Mouse (Mus musculus): ENCODE results near the gene Ciz1. TPM values are rescaled to one million over a fixed set of nuclear protein-coding genes. Genes with fewer than 3 reads are reported as not detected.
A peak's percentile ranks its signal among the peaks of the same experiment; 100 is the strongest.

Gene Ciz1
- total and polyA plus RNA-seq, 2 experiments from 2014 or later = 40.3 to 103 TPM

DNA sequence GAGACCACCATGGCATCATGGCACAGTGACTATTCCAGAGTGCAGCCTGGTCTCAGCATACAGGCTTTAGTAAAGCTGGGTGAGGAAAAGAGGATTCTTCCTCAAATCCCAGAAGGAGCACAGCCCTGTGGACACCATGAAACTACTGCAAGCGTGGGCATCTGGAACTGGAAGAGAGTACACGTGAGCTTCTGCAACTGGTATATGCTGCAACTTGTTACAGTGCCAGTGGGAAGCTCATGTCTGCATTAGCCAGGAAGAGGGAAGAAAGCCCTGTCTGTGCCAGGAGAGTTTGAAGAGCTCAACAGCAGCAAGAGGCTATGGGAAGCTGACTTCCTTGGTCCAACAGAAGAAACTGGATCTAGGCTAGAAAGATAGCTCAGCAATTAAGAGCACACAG is 30.6 kb downstream of the Ciz1 start:
- H3K27ac ChIP-seq = peak overlapping the region; percentile 71; the same call in 1 of the 2 replicates
- no peak overlapping the region for H3K4me3 ChIP-seq (ENCODE audit: low read length)
- H3K4me1 ChIP-seq (ENCODE audit: insufficient read depth, low read length) = 0 out of 2 replicates have a peak, but pooled peaks cover 3% of the 10 kb centered on the region
- ATAC-seq (no peak), DNase-seq (ENCODE audit: low spot score) (no peak)
- H3K9me3 ChIP-seq (ENCODE audit: low read length) = no peaks in the 10 kb centered on the region
- TF ChIP-seq CTCF (IDR thresholded peaks at IDR 0.05; ENCODE audit: low read depth) = no peak
- H3K36me3 ChIP-seq (ENCODE audit: insufficient read depth, low read length) = peaks cover 20% of the 10 kb centered on the region
- H3K27me3 ChIP-seq (ENCODE audit: insufficient read depth, low read length) = no peaks in the 10 kb centered on the region
- H3K9ac ChIP-seq (replicated peaks; ENCODE audit: low read length) = no peak overlapping the region
- H3K4me2 ChIP-seq (ENCODE audit: low read depth, low read length) = no peak overlapping the region
- WGBS = 80% methylated on average over 2 of the region's 2 CpGs

DNA sequence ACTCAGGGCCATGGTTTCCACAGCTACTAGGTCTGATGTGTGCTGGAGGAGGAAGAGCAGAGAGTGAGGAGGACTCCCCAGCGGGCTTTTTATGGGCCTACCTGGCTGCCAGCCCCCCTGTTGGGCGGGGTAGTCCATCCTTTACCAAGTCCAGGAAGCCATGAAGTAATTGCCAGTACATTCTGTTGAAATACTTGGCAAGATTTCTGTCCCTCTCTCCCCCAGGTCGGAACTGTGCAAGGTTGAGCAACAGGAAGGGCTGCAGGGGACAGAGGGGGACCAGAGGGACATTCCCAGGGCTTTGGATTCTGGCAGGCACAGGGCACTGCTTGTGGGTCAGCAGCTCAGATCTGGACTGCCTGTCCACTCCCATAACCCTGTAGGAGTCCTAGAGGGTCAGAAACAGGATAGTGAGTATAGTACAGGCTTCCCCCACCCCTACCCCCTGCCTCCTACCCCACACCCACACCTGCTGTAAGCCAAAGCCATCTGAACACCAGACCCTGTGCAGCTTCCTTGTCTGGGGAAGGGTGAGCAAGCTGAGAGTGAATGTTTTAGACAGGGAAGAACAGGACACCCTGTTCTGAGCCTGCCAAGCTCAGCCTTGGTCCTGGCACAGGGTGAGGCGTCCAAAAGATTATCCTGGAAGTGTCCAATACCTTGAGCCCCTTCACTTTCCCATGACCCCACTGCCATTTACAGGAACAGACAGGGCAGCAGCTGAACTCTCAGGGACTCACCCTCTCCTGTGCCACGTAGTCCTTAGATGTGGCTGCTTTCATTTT is 35.8 kb downstream of the Ciz1 start, which contains the start of gene Lcn2:
Gene Lcn2 (minus strand): TSS at position 547 of the 785 bp plus-strand sequence.
- no peak for ATAC-seq
- H3K9me3 ChIP-seq (ENCODE audit: low read length) = no peaks in the 10 kb centered on the region
- no peaks in the 10 kb centered on the region for H3K4me1 ChIP-seq (ENCODE audit: insufficient read depth, low read length)
- 49% methylated on average over 5 of the region's 5 CpGs for WGBS
- DNase-seq (ENCODE audit: low spot score) = no peak
- no peaks in the 10 kb centered on the region for H3K36me3 ChIP-seq (ENCODE audit: insufficient read depth, low read length)
- H3K4me2 ChIP-seq (ENCODE audit: low read depth, low read length) = no peak within 1 kb of the TSS
- H3K9ac ChIP-seq (replicated peaks; ENCODE audit: low read length) = no peak within 1 kb of the TSS
- TF ChIP-seq CTCF (IDR thresholded peaks at IDR 0.05; ENCODE audit: low read depth) = no peak
- no peak within 1 kb of the TSS for H3K4me3 ChIP-seq (ENCODE audit: low read length)
- H3K27ac ChIP-seq = no peak within 1 kb of the TSS
- no peaks in the 10 kb centered on the region for H3K27me3 ChIP-seq (ENCODE audit: insufficient read depth, low read length)

DNA sequence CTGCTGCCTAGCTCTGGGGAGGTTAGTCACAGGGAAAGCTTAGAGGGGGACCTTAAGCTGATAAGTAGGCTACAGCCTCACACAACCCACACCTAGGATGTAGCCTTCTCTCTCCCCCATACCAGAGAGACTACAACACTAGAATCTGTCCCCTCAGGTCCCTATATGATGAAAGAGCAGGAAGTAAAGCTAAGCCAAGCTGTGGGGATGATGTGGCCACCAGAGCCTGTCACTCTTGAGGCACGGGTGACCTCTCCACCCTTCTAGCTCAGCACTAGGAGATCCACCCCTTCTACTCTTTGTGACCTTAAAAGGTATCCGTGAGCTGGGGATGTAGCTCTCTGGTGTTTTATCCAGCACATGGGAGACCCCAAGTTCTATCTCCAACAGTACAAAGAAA is 37.0 kb downstream of the Ciz1 start:
- H3K27ac ChIP-seq = no peak overlapping the region
- TF ChIP-seq CTCF (IDR thresholded peaks at IDR 0.05; ENCODE audit: low read depth) = no peak
- ATAC-seq (no peak), DNase-seq (ENCODE audit: low spot score) (no peak)
- H3K4me3 ChIP-seq (ENCODE audit: low read length) = no peak overlapping the region
- H3K4me1 ChIP-seq (ENCODE audit: insufficient read depth, low read length) = no peaks in the 10 kb centered on the region
- H3K9ac ChIP-seq (replicated peaks; ENCODE audit: low read length) = no peak overlapping the region
- H3K4me2 ChIP-seq (ENCODE audit: low read depth, low read length) = no peak overlapping the region
- H3K36me3 ChIP-seq (ENCODE audit: insufficient read depth, low read length) = no peaks in the 10 kb centered on the region
- 77% methylated on average over 2 of the region's 2 CpGs for WGBS
- no peaks in the 10 kb centered on the region for H3K27me3 ChIP-seq (ENCODE audit: insufficient read depth, low read length)
- no peaks in the 10 kb centered on the region for H3K9me3 ChIP-seq (ENCODE audit: low read length)

DNA sequence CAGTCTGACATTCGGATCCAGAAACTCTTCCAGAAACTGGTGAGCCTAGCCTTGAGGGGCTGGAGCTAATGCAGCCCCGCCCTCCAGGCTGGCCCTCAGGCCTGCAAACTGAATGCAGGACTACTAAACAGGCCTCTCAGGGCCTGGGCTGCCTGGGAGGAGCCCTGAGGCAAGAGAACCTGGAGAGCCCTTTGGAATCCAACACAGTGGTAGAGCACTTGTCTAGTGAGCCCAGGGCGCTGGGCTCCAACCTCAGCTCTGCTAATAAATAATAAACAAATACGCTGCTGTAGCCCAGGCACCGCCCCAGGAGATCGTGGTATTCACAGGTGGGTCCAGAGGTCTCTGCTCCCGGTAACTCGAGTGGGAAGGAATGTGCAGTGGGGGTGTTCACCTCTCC is 38.7 kb downstream of the Ciz1 start:
- no peak for DNase-seq (ENCODE audit: low spot score)
- Histone ChIP-seq H3K4me2 (ENCODE audit: low read depth, low read length) (no peak overlapping the region), H3K27ac (no peak overlapping the region), H3K4me1 (ENCODE audit: insufficient read depth, low read length) (no peaks in the 10 kb centered on the region), H3K9ac (replicated peaks; ENCODE audit: low read length) (no peak overlapping the region), H3K27me3 (ENCODE audit: insufficient read depth, low read length) (no peaks in the 10 kb centered on the region), H3K36me3 (ENCODE audit: insufficient read depth, low read length) (no peaks in the 10 kb centered on the region), H3K9me3 (ENCODE audit: low read length) (no peaks in the 10 kb centered on the region), H3K4me3 (ENCODE audit: low read length) (no peak overlapping the region)
- TF ChIP-seq CTCF (IDR thresholded peaks at IDR 0.05; ENCODE audit: low read depth) = no peak
- no peak for ATAC-seq
- WGBS = 81% methylated on average over 8 of the region's 8 CpGs

DNA sequence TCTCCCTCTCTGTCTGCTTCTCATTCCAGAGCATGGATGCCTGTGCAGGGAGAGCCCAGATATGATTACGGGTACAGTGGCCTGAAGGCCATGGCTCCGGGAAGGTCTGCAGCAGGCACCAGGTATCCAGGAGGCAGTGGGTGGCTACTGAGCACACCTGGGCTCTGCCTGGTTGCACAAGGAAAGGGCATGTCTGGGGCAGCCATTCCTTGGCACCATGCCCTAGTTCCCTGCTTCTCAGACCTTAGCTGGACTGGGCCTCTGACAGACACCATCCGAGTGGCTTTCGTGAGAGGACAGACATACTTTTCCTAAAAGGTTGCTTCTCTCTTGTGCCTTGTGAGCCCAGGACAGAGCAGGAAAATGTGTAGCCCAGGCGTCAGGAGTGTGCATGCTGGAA is 39.9 kb downstream of the Ciz1 start:
- Histone ChIP-seq H3K4me1 (ENCODE audit: insufficient read depth, low read length) (peaks cover 4% of the 10 kb centered on the region; the same call in 1 of the 2 replicates), H3K9ac (replicated peaks; ENCODE audit: low read length) (no peak overlapping the region), H3K4me2 (ENCODE audit: low read depth, low read length) (no peak overlapping the region), H3K27ac (no peak overlapping the region), H3K4me3 (ENCODE audit: low read length) (no peak overlapping the region), H3K36me3 (ENCODE audit: insufficient read depth, low read length) (no peaks in the 10 kb centered on the region), H3K9me3 (ENCODE audit: low read length) (no peaks in the 10 kb centered on the region), H3K27me3 (ENCODE audit: insufficient read depth, low read length) (no peaks in the 10 kb centered on the region)
- no peak for TF ChIP-seq CTCF (IDR thresholded peaks at IDR 0.05; ENCODE audit: low read depth)
- ATAC-seq = no peak
- 78% methylated on average over 5 of the region's 5 CpGs for WGBS
- no peak for DNase-seq (ENCODE audit: low spot score)

DNA sequence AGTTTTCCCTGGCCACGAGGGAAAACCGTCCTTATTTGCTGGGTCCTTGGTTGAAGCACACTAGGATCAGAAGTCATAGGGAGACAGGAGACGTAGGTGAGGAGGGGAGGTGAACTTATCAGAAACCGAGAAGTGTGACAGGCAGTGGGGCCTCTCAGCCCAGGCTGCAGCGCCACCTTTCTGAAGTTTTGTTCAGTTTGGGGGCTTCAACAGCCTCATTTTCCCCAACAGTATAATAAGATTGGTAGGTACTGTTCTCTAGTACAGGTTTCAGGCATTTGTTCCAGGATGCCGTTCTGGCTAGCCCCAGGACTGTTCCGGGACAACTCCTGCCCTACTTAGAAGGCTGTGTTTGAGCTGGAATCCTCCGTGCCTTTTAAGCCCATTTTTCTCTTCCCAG is 42.8 kb downstream of the Ciz1 start:
- peak overlapping the region; percentile 91 for H3K4me2 ChIP-seq (ENCODE audit: low read depth, low read length)
- ATAC-seq (no peak), DNase-seq (ENCODE audit: low spot score) (peak; percentile 60)
- peak overlapping the region; percentile 83 for H3K9ac ChIP-seq (replicated peaks; ENCODE audit: low read length)
- TF ChIP-seq CTCF (IDR thresholded peaks at IDR 0.05; ENCODE audit: low read depth) = peak; percentile 65
- H3K9me3 ChIP-seq (ENCODE audit: low read length) = no peaks in the 10 kb centered on the region
- H3K27me3 ChIP-seq (ENCODE audit: insufficient read depth, low read length) = no peaks in the 10 kb centered on the region
- peak overlapping the region; percentile 93 for H3K4me3 ChIP-seq (ENCODE audit: low read length)
- H3K4me1 ChIP-seq (ENCODE audit: insufficient read depth, low read length) = peaks cover 8% of the 10 kb centered on the region; the same call in 1 of the 2 replicates
- peak overlapping the region; percentile 90 for H3K27ac ChIP-seq
- WGBS = 3% methylated on average over 8 of the region's 8 CpGs
- H3K36me3 ChIP-seq (ENCODE audit: insufficient read depth, low read length) = no peaks in the 10 kb centered on the region

DNA sequence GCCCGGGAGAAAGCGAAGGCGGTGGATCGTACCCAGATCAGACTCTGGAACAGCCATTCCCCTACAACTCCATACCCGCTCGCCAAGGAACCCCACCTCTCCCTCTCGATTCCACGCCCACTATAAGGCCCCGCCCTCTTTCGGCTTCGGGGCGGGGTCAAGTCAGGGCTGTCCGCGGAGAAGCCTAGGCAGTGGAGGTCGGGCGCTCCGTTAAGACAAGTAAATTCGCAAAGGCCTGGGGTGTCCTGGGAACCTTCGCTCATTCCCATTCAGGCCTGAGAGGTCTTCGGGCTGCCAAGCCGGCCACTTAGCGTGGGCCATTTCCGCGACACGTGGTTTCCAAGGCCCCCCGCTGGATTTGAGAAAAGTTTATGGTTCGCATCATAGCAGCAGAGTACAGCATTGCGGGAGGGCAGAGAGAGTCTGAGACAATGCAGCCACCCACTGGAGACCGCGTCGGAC is 43.4 kb downstream of the Ciz1 start, which contains the start of gene Ptges2:
Gene Ptges2 (plus strand): TSS at position 413 of the 462 bp plus-strand sequence.
- ATAC-seq (peak; percentile 95), DNase-seq (ENCODE audit: low spot score) (peak; percentile 96)
- Histone ChIP-seq H3K9me3 (ENCODE audit: low read length) (no peaks in the 10 kb centered on the region), H3K4me2 (ENCODE audit: low read depth, low read length) (peak within 1 kb of the TSS; percentile 91), H3K9ac (replicated peaks; ENCODE audit: low read length) (peak within 1 kb of the TSS; percentile 83), H3K27me3 (ENCODE audit: insufficient read depth, low read length) (no peaks in the 10 kb centered on the region), H3K27ac (peak within 1 kb of the TSS; percentile 90), H3K4me3 (ENCODE audit: low read length) (peak within 1 kb of the TSS; percentile 93), H3K36me3 (ENCODE audit: insufficient read depth, low read length) (peaks cover 5% of the 10 kb centered on the region; the same call in 1 of the 2 replicates), H3K4me1 (ENCODE audit: insufficient read depth, low read length) (peaks cover 8% of the 10 kb centered on the region; the same call in 1 of the 2 replicates)
- under 1% methylated on average over 31 of the region's 31 CpGs for WGBS
- no peak for TF ChIP-seq CTCF (IDR thresholded peaks at IDR 0.05; ENCODE audit: low read depth)

Measured in hindbrain, postnatal 0 days (tissue).